Mouse (Mus musculus) A20 (cell line): ENCODE measurements around the gene Gemin4.

ENCODE experiments used
- DNase-seq: peaks from one replicate; pipeline ENCODE4 v3.0.0-alpha.2; 2011; ENCODE audit warnings: low read depth, low spot score

Gemin4 gene

GRCm38 (mm10) chr11:76217390-76217800 lies at the start of gene Gemin4, which contains the start of gene Dbil5:
Gemin4 (minus strand) TSS chr11:76217664.
Dbil5 (plus strand) TSS chr11:76217608.
- peak; percentile 99 for DNase-seq

- no peak for DNase-seq
These were observed 45.3 kb upstream of the Gemin4 start for GRCm38 (mm10) chr11:76262611-76263351.

GRCm38 (mm10) chr11:76261224-76261623 lies 43.8 kb upstream of the Gemin4 start:
- DNase-seq, result no peak

- no peak for DNase-seq
These were observed 43.0 kb upstream of the Gemin4 start for GRCm38 (mm10) chr11:76260208-76261050.

- no peak for DNase-seq
These were observed 41.0 kb upstream of the Gemin4 start for GRCm38 (mm10) chr11:76258511-76258910.

GRCm38 (mm10) chr11:76257386-76257785 lies 39.9 kb upstream of the Gemin4 start:
- no peak for DNase-seq

- DNase-seq, result no peak
These were observed 38.7 kb upstream of the Gemin4 start for GRCm38 (mm10) chr11:76256129-76256528.

GRCm38 (mm10) chr11:76255431-76256001 lies 38.1 kb upstream of the Gemin4 start:
- no peak for DNase-seq

GRCm38 (mm10) chr11:76253918-76254264 lies 36.4 kb upstream of the Gemin4 start:
- DNase-seq, result no peak

GRCm38 (mm10) chr11:76253145-76253917 lies 35.9 kb upstream of the Gemin4 start:
- DNase-seq, result peak; percentile 79

GRCm38 (mm10) chr11:76252036-76252435 lies 34.6 kb upstream of the Gemin4 start:
- DNase-seq, result no peak

GRCm38 (mm10) chr11:76247239-76247638 lies 29.8 kb upstream of the Gemin4 start:
- DNase-seq, result no peak

GRCm38 (mm10) chr11:76246439-76246838 lies 29.0 kb upstream of the Gemin4 start:
- no peak for DNase-seq

GRCm38 (mm10) chr11:76243811-76244546 lies 26.5 kb upstream of the Gemin4 start:
- DNase-seq, result peak; percentile 10

GRCm38 (mm10) chr11:76242901-76243810 lies 25.7 kb upstream of the Gemin4 start, which contains the start of the genes Mrm3 and Glod4:
Mrm3 (plus strand) TSS chr11:76243715.
Glod4 (minus strand) TSS chr11:76243725.
- peak; percentile 93 for DNase-seq

GRCm38 (mm10) chr11:76239750-76240149 lies 22.3 kb upstream of the Gemin4 start:
- DNase-seq, result no peak

- no peak for DNase-seq
These were observed 18.7 kb upstream of the Gemin4 start for GRCm38 (mm10) chr11:76236136-76236535.

GRCm38 (mm10) chr11:76225051-76225450 lies 7.6 kb upstream of the Gemin4 start:
- DNase-seq, result no peak

GRCm38 (mm10) chr11:76224631-76225030 lies 7.2 kb upstream of the Gemin4 start:
- no peak for DNase-seq
